Mouse (Mus musculus) megakaryocyte, embryonic 14.5 days (primary cell): ENCODE data around the gene Unk.

Source experiments
- FLI1 ChIP-seq: IDR thresholded peaks from 2 replicates; pipeline ENCODE4 v1.6.1; 2012; ENCODE audit warnings: low read length, inconsistent platforms, mixed read lengths
- GATA1 ChIP-seq: IDR thresholded peaks from 3 replicates; pipeline ENCODE4 v1.6.1; 2012; ENCODE audit warnings: mixed read lengths, low read length, inconsistent platforms, borderline replicate concordance

GRCm38 (mm10) chr11:116079511-116079910 is 49.4 kb downstream of the Unk start:
- no peak for TF ChIP-seq GATA1
- TF ChIP-seq FLI1 = no peak
